Mouse (Mus musculus) adrenal gland, adult (tissue): ENCODE measurements around the gene Upp2.

Experiments used
- DNase-seq, 2 experiments: peaks; one replicate each; pipeline ENCODE4 v3.0.0; 2022 to 2023; ENCODE audit warnings: low spot score in 1 of 2; ENCODE audit not compliant: inconsistent age in 2 of 2

The Upp2 gene

GRCm38 (mm10) chr2:58550488-58550887 is 16.6 kb upstream of the Upp2 start:
- DNase-seq = no peak

GRCm38 (mm10) chr2:58551866-58552265 is 15.2 kb upstream of the Upp2 start:
- DNase-seq = no peak

- DNase-seq = no peak
These were observed 14.8 kb upstream of the Upp2 start for GRCm38 (mm10) chr2:58552296-58552695.

- DNase-seq = peak in 1 of 2 experiments; percentile 17
These were observed 9.9 kb upstream of the Upp2 start for GRCm38 (mm10) chr2:58557045-58557845.

GRCm38 (mm10) chr2:58562137-58562536 is 5.0 kb upstream of the Upp2 start:
- DNase-seq = no peak

- peak; percentile 74 to 82 for DNase-seq
These were observed 1.8 kb upstream of the Upp2 start for GRCm38 (mm10) chr2:58565267-58565666.

GRCm38 (mm10) chr2:58566049-58566409 is 1.1 kb upstream of the Upp2 start:
- peak; percentile 49 to 83 for DNase-seq

- DNase-seq = peak; percentile 78 to 91
These were observed 560 bp upstream of the Upp2 start for GRCm38 (mm10) chr2:58566410-58567065.

GRCm38 (mm10) chr2:58567866-58568719 is 995 bp downstream of the Upp2 start:
- peak; percentile 73 to 89 for DNase-seq

- peak in 1 of 2 experiments; percentile 67 for DNase-seq
These were observed 1.9 kb downstream of the Upp2 start for GRCm38 (mm10) chr2:58568841-58569645.

GRCm38 (mm10) chr2:58574167-58574566 is 7.1 kb downstream of the Upp2 start:
- peak in 1 of 2 experiments; percentile 60 for DNase-seq

GRCm38 (mm10) chr2:58586311-58586710 is 19.2 kb downstream of the Upp2 start:
- DNase-seq = no peak

- DNase-seq = peak; percentile 76 to 86
These were observed 22.5 kb downstream of the Upp2 start for GRCm38 (mm10) chr2:58589637-58590036.

- no peak for DNase-seq
These were observed 23.0 kb downstream of the Upp2 start for GRCm38 (mm10) chr2:58590055-58590454.

- no peak for DNase-seq
These were observed 28.3 kb downstream of the Upp2 start for GRCm38 (mm10) chr2:58595350-58595749.

GRCm38 (mm10) chr2:58596774-58597342 is 29.8 kb downstream of the Upp2 start:
- DNase-seq = peak in 1 of 2 experiments; percentile 54

- DNase-seq = no peak
These were observed 30.5 kb downstream of the Upp2 start for GRCm38 (mm10) chr2:58597556-58597955.

- DNase-seq = no peak
These were observed 32.5 kb downstream of the Upp2 start for GRCm38 (mm10) chr2:58599639-58600038.

GRCm38 (mm10) chr2:58601382-58601781 is 34.3 kb downstream of the Upp2 start:
- DNase-seq = no peak

GRCm38 (mm10) chr2:58603379-58603778 is 36.3 kb downstream of the Upp2 start:
- no peak for DNase-seq
